Mouse (Mus musculus): ENCODE measurements at regions not wholly inside any gene's neighbourhood (a gene's known extent, or its start where the extent isn't known, plus 50 kb on each side); places are given as distances from the start of the nearest gene placed in this dataset.
"Not testable (repeated sequence)": the region's sequence is repeated elsewhere in the genome, so short reads cannot be mapped to it uniquely, and the experiment has no call there.

- Histone ChIP-seq H3K4me3 (ENCODE audit: low read depth, low read length) (no peak overlapping the region), H3K36me3 (ENCODE audit: control insufficient read depth, insufficient read depth, low read length, poor library complexity, severe bottlenecking) (no peaks in the 10 kb centered on the region)
Observed at GRCm38 (mm10) chr9:25833295-25833694, 351.9 kb downstream of the Eepd1 start.

GRCm38 (mm10) chr9:25849914-25850313 lies 368.6 kb downstream of the Eepd1 start:
- H3K4me1 ChIP-seq (ENCODE audit: control insufficient read depth, insufficient read depth, low read length); H3K27me3 ChIP-seq (ENCODE audit: control insufficient read depth, insufficient read depth, low read length, poor library complexity, severe bottlenecking); H3K9ac ChIP-seq (ENCODE audit: low read depth, poor library complexity, severe bottlenecking); H3K4me3 ChIP-seq (ENCODE audit: low read depth, low read length); H3K36me3 ChIP-seq (ENCODE audit: control insufficient read depth, insufficient read depth, low read length, poor library complexity, severe bottlenecking): not testable (repeated sequence)
- TF ChIP-seq EP300 (IDR thresholded peaks at IDR 0.05; ENCODE audit: insufficient read depth, low read depth, low read length), result peak; percentile 79
- H3K27ac ChIP-seq (ENCODE audit: insufficient read depth, low read length), result peak overlapping the region; percentile 100
- peaks cover 11% of the 10 kb centered on the region for H3K9me3 ChIP-seq (replicated peaks; ENCODE audit: control insufficient read depth, insufficient read depth, low read length, poor library complexity, severe bottlenecking)

More at GRCm38 (mm10) chr9:25833295-25833694, 351.9 kb downstream of the Eepd1 start:
- Histone ChIP-seq H3K9ac (ENCODE audit: low read depth, poor library complexity, severe bottlenecking) (no peak overlapping the region), H3K9me3 (replicated peaks; ENCODE audit: control insufficient read depth, insufficient read depth, low read length, poor library complexity, severe bottlenecking) (no peaks in the 10 kb centered on the region), H3K27ac (ENCODE audit: insufficient read depth, low read length) (no peak overlapping the region), H3K27me3 (ENCODE audit: control insufficient read depth, insufficient read depth, low read length, poor library complexity, severe bottlenecking) (no peaks in the 10 kb centered on the region), H3K4me1 (ENCODE audit: control insufficient read depth, insufficient read depth, low read length) (peaks cover 3% of the 10 kb centered on the region)
- TF ChIP-seq CTCF (IDR thresholded peaks at IDR 0.05; ENCODE audit: low read depth, low read length) (no peak), EP300 (IDR thresholded peaks at IDR 0.05; ENCODE audit: insufficient read depth, low read depth, low read length) (no peak), POLR2A (IDR thresholded peaks at IDR 0.05; ENCODE audit: insufficient read depth, low read length) (no peak)

DNA sequence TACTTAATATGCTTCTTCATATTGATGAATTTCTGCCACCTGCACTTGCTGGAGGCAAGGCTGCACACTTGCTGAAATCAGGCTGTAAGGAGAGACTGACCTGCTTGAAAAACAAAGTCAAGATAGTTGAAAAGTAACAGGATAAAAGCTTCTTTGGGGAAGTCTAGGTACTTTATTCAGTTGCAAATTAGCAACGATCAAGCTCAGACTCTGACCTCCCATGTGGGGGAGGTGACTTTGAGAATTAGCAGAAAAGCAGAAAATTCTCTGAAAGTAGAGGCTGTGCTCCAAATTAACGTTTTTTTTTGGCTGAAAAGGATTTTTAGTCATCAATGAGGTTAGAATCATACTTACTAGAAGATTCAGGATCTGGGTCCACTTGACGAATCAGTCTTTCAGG lies 369.3 kb downstream of the Eepd1 start:
- H3K9ac ChIP-seq (ENCODE audit: low read depth, poor library complexity, severe bottlenecking); H3K4me1 ChIP-seq (ENCODE audit: control insufficient read depth, insufficient read depth, low read length); H3K27me3 ChIP-seq (ENCODE audit: control insufficient read depth, insufficient read depth, low read length, poor library complexity, severe bottlenecking); H3K4me3 ChIP-seq (ENCODE audit: low read depth, low read length); H3K36me3 ChIP-seq (ENCODE audit: control insufficient read depth, insufficient read depth, low read length, poor library complexity, severe bottlenecking): not testable (repeated sequence)
- H3K27ac ChIP-seq (ENCODE audit: insufficient read depth, low read length), result peak overlapping the region; percentile 100
- 0 out of 2 replicates have a peak, but pooled peaks have one; percentile 29 for TF ChIP-seq EP300 (IDR thresholded peaks at IDR 0.05; ENCODE audit: insufficient read depth, low read depth, low read length)
- H3K9me3 ChIP-seq (replicated peaks; ENCODE audit: control insufficient read depth, insufficient read depth, low read length, poor library complexity, severe bottlenecking), result peaks cover 13% of the 10 kb centered on the region

GRCm38 (mm10) chr9:25854545-25854944 lies 373.2 kb downstream of the Eepd1 start:
- no peaks in the 10 kb centered on the region for H3K4me1 ChIP-seq (ENCODE audit: control insufficient read depth, insufficient read depth, low read length)
- H3K27ac ChIP-seq (ENCODE audit: insufficient read depth, low read length), result no peak overlapping the region
- no peak for TF ChIP-seq CTCF (IDR thresholded peaks at IDR 0.05; ENCODE audit: low read depth, low read length)
- peak; percentile 72; the same call in 1 of the 2 replicates for TF ChIP-seq EP300 (IDR thresholded peaks at IDR 0.05; ENCODE audit: insufficient read depth, low read depth, low read length)
- TF ChIP-seq POLR2A (IDR thresholded peaks at IDR 0.05; ENCODE audit: insufficient read depth, low read length), result no peak
- no peak overlapping the region for H3K9ac ChIP-seq (ENCODE audit: low read depth, poor library complexity, severe bottlenecking)
- H3K36me3 ChIP-seq (ENCODE audit: control insufficient read depth, insufficient read depth, low read length, poor library complexity, severe bottlenecking), result no peaks in the 10 kb centered on the region
- H3K4me3 ChIP-seq (ENCODE audit: low read depth, low read length), result no peak overlapping the region
- peaks cover 8% of the 10 kb centered on the region for H3K9me3 ChIP-seq (replicated peaks; ENCODE audit: control insufficient read depth, insufficient read depth, low read length, poor library complexity, severe bottlenecking)
- no peaks in the 10 kb centered on the region for H3K27me3 ChIP-seq (ENCODE audit: control insufficient read depth, insufficient read depth, low read length, poor library complexity, severe bottlenecking)

DNA sequence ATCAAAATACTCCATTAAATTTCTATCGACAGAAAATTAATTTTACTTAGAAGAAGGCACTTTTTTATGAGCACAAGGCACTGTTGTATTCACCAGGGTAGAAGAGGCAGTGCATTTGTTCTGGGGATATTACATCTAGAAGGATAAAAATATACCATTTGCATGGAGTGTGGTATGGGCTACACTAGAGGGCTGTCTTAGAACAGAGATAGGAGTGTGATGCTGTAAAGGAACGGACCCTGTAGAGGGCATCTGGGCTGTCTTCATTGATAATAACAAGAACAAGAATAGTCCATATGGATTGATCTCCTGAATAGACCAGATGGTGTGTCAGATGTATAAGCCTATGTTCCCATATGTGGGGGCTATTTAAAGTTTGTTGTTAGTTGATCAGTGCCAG lies 388.9 kb downstream of the Eepd1 start:
- Histone ChIP-seq H3K27ac (ENCODE audit: insufficient read depth, low read length) (no peak overlapping the region), H3K36me3 (ENCODE audit: control insufficient read depth, insufficient read depth, low read length, poor library complexity, severe bottlenecking) (no peaks in the 10 kb centered on the region), H3K4me3 (ENCODE audit: low read depth, low read length) (no peak overlapping the region), H3K9ac (ENCODE audit: low read depth, poor library complexity, severe bottlenecking) (no peak overlapping the region), H3K9me3 (replicated peaks; ENCODE audit: control insufficient read depth, insufficient read depth, low read length, poor library complexity, severe bottlenecking) (no peaks in the 10 kb centered on the region), H3K4me1 (ENCODE audit: control insufficient read depth, insufficient read depth, low read length) (no peaks in the 10 kb centered on the region), H3K27me3 (ENCODE audit: control insufficient read depth, insufficient read depth, low read length, poor library complexity, severe bottlenecking) (no peaks in the 10 kb centered on the region)
- TF ChIP-seq POLR2A (IDR thresholded peaks at IDR 0.05; ENCODE audit: insufficient read depth, low read length), result no peak
- no peak for TF ChIP-seq CTCF (IDR thresholded peaks at IDR 0.05; ENCODE audit: low read depth, low read length)
- no peak for TF ChIP-seq EP300 (IDR thresholded peaks at IDR 0.05; ENCODE audit: insufficient read depth, low read depth, low read length)

- H3K4me1 ChIP-seq (ENCODE audit: control insufficient read depth, insufficient read depth, low read length), result no peaks in the 10 kb centered on the region
- no peaks in the 10 kb centered on the region; the same call in 1 of the 2 replicates for H3K9me3 ChIP-seq (replicated peaks; ENCODE audit: control insufficient read depth, insufficient read depth, low read length, poor library complexity, severe bottlenecking)
- no peak overlapping the region for H3K4me3 ChIP-seq (ENCODE audit: low read depth, low read length)
- H3K27me3 ChIP-seq (ENCODE audit: control insufficient read depth, insufficient read depth, low read length, poor library complexity, severe bottlenecking), result no peaks in the 10 kb centered on the region
- H3K36me3 ChIP-seq (ENCODE audit: control insufficient read depth, insufficient read depth, low read length, poor library complexity, severe bottlenecking), result no peaks in the 10 kb centered on the region
- no peak overlapping the region for H3K9ac ChIP-seq (ENCODE audit: low read depth, poor library complexity, severe bottlenecking)
- TF ChIP-seq CTCF (IDR thresholded peaks at IDR 0.05; ENCODE audit: low read depth, low read length) (no peak), POLR2A (IDR thresholded peaks at IDR 0.05; ENCODE audit: insufficient read depth, low read length) (no peak), EP300 (IDR thresholded peaks at IDR 0.05; ENCODE audit: insufficient read depth, low read depth, low read length) (no peak)
- H3K27ac ChIP-seq (ENCODE audit: insufficient read depth, low read length), result no peak overlapping the region
Observed at GRCm38 (mm10) chr9:25896333-25896905, 415.1 kb downstream of the Eepd1 start.
